Mouse (Mus musculus) left cerebral cortex, adult 8-10 months (tissue): ENCODE measurements at regions not wholly inside any gene's neighbourhood (a gene's known extent, or its start where the extent isn't known, plus 50 kb on each side); places are given as distances from the start of the nearest gene placed in this dataset.
"Not testable (repeated sequence)": the region's sequence is repeated elsewhere in the genome, so short reads cannot be mapped to it uniquely, and the experiment has no call there.

Experiments
- DNase-seq, 2 experiments: peaks; one replicate each; pipeline ENCODE4 v3.0.0; 2022; ENCODE audit warnings: low spot score in 2 of 2

GRCm38 (mm10) chr1:114641215-114641614, 1043.3 kb upstream of the Cntnap5a start:
- DNase-seq, result no peak

- not testable (repeated sequence) for DNase-seq
Measured at GRCm38 (mm10) chr1:114641854-114642253, 1042.7 kb upstream of the Cntnap5a start.

- DNase-seq, result no peak
Measured at GRCm38 (mm10) chr1:114673954-114674353, 1010.6 kb upstream of the Cntnap5a start.

- DNase-seq, result peak in 1 of 2 experiments; percentile 4
Measured at GRCm38 (mm10) chr1:114681258-114681657, 1003.3 kb upstream of the Cntnap5a start.

GRCm38 (mm10) chr1:114721142-114721541, 963.4 kb upstream of the Cntnap5a start:
- DNase-seq, result no peak

- no peak for DNase-seq
Measured at GRCm38 (mm10) chr1:114729167-114729566, 955.4 kb upstream of the Cntnap5a start.
